Mouse (Mus musculus): ENCODE data around the gene Lamtor4.

Lamtor4 gene

GRCm38 (mm10) chr5:138299613-138300012 is 44.3 kb downstream of the Lamtor4 start:
- DNase-seq (ENCODE audit: low spot score) = no peak
